7 mouse cellular contexts compared by ENCODE assay signal in the genomic region with DNA sequence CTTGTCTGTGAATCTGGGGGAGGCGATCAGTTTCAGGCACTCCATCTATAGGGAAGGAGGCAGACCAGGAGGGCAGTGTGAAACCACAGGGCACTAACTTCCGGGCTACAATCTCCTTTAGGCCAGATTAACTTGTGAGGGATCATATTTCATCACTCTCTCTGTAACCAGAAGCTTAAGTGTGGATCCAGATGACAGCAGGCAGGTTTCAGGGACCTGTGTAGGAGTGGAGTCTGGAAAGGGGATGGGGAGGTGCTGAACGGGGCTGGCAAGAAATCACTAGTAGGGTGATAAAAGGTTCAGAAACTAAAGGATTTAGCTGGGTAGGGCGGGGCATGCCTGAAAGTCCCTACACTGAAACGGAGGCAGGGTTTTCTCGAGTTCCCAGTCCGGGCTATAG. TPM values are rescaled to one million over a fixed set of nuclear protein-coding genes. Genes with fewer than 3 reads are reported as not detected.
DNase-seq lines count a peak whose midpoint lies in the region; ATAC-seq lines count a peak whose summit lies in the region.

No protein-coding gene starts in this region.

- no peaks in the 10 kb centered on the region for H3K9me3 ChIP-seq in lung, embryonic 16.5 days (ENCODE audit: control insufficient read depth, low read length)
- no peaks in the 10 kb centered on the region for H3K9me3 ChIP-seq in forebrain, embryonic 12.5 days
- no peaks in the 10 kb centered on the region for H3K9me3 ChIP-seq in liver, embryonic 13.5 days (replicated peaks)

- peak overlapping the region; percentile 77 for H3K9ac ChIP-seq in lung, embryonic 16.5 days (ENCODE audit: low read length)
- H3K9ac ChIP-seq in forebrain, embryonic 12.5 days = peak overlapping the region; percentile 70
- peak overlapping the region; percentile 76 for H3K9ac ChIP-seq in liver, embryonic 13.5 days

- H3K4me3 ChIP-seq in lung, embryonic 16.5 days (ENCODE audit: low read length) = peak overlapping the region; percentile 64
- peak overlapping the region; percentile 48 for H3K4me3 ChIP-seq in forebrain, embryonic 12.5 days (replicated peaks)
- peak overlapping the region; percentile 70 for H3K4me3 ChIP-seq in liver, embryonic 13.5 days (replicated peaks)

- peak; percentile 10; the same call in 1 of the 2 replicates for ATAC-seq in lung, embryonic 16.5 days (ENCODE audit: low read depth)
- ATAC-seq in forebrain, embryonic 12.5 days (ENCODE audit: low FRiP score) = no peak
- ATAC-seq in liver, embryonic 13.5 days (ENCODE audit: low read depth) = no peak

- H3K36me3 ChIP-seq in lung, embryonic 16.5 days (ENCODE audit: control insufficient read depth, insufficient read depth, low read length) = no peaks in the 10 kb centered on the region
- peaks cover 3% of the 10 kb centered on the region; the same call in 1 of the 2 replicates for H3K36me3 ChIP-seq in forebrain, embryonic 12.5 days (replicated peaks)
- peaks cover 35% of the 10 kb centered on the region for H3K36me3 ChIP-seq in liver, embryonic 13.5 days

- WGBS in lung, embryonic 16.5 days = 7% methylated on average over 7 of the region's 7 CpGs
- 6% methylated on average over 7 of the region's 7 CpGs for WGBS in forebrain, embryonic 12.5 days
- 9% methylated on average over 7 of the region's 7 CpGs for WGBS in liver, embryonic 13.5 days (ENCODE audit: insufficient replicate concordance)

- H3K27ac ChIP-seq in lung, embryonic 16.5 days (ENCODE audit: low read length) = no peak overlapping the region
- H3K27ac ChIP-seq in forebrain, embryonic 12.5 days = no peak overlapping the region
- H3K27ac ChIP-seq in liver, embryonic 13.5 days = no peak overlapping the region

- DNase-seq in lung, postnatal 10 days = no peak
- DNase-seq in liver, embryonic 13.5 days = no peak
- no peak for DNase-seq in retina, postnatal 1 day
- DNase-seq in urinary bladder, postnatal 4 days (ENCODE audit: low spot score in 2 of 2) = no peak
- no peak for DNase-seq in right cerebral cortex, adult 18-20 months

- peak overlapping the region; percentile 98 for H3K4me2 ChIP-seq in lung, embryonic 16.5 days (ENCODE audit: low read depth, low read length)
- H3K4me2 ChIP-seq in forebrain, embryonic 12.5 days = peak overlapping the region; percentile 95
- H3K4me2 ChIP-seq in liver, embryonic 13.5 days = peak overlapping the region; percentile 93

- peaks cover 8% of the 10 kb centered on the region for H3K4me1 ChIP-seq in lung, embryonic 16.5 days (replicated peaks; ENCODE audit: control insufficient read depth, insufficient read depth, low read length)
- peaks cover 46% of the 10 kb centered on the region for H3K4me1 ChIP-seq in forebrain, embryonic 12.5 days
- H3K4me1 ChIP-seq in liver, embryonic 13.5 days (replicated peaks) = peaks cover 38% of the 10 kb centered on the region

- peaks cover 12% of the 10 kb centered on the region for H3K27me3 ChIP-seq in lung, embryonic 16.5 days (ENCODE audit: control insufficient read depth, insufficient read depth, low read depth, low read length)
- peaks cover 17% of the 10 kb centered on the region for H3K27me3 ChIP-seq in forebrain, embryonic 12.5 days
- peaks cover 32% of the 10 kb centered on the region for H3K27me3 ChIP-seq in liver, embryonic 13.5 days

RNA-seq across cellular contexts. Expression of a gene that starts 1.0 kb away (rescaled TPM):
- 19.7 and 23.2 TPM in 2 replicates for polyA plus RNA-seq in lung, embryonic 16.5 days (2015; fragmentation: Nextera tagmentation; extraction: Ambion mirVana)
- polyA plus RNA-seq in forebrain, embryonic 12.5 days (2016; fragmentation: Nextera tagmentation; extraction: Ambion mirVana) = 10.2 and 11.4 TPM in 2 replicates
- polyA plus RNA-seq in liver, embryonic 13.5 days (2015; fragmentation: Nextera tagmentation; extraction: Ambion mirVana) = 26.1 and 27.6 TPM in 2 replicates

RNA-seq across cellular contexts. Expression of a gene that starts 10.8 kb away (rescaled TPM):
- polyA plus RNA-seq in lung, embryonic 16.5 days (2015; fragmentation: Nextera tagmentation; extraction: Ambion mirVana) = 21.0 and 21.1 TPM in 2 replicates
- 32.0 and 33.0 TPM in 2 replicates for polyA plus RNA-seq in forebrain, embryonic 12.5 days (2016; fragmentation: Nextera tagmentation; extraction: Ambion mirVana)
- 5.5 TPM in 2 replicates for polyA plus RNA-seq in liver, embryonic 13.5 days (2015; fragmentation: Nextera tagmentation; extraction: Ambion mirVana)

RNA-seq across cellular contexts. Expression of a gene that starts 11.3 kb away (rescaled TPM):
- polyA plus RNA-seq in lung, embryonic 16.5 days (2015; fragmentation: Nextera tagmentation; extraction: Ambion mirVana) = 0.18 and 0.40 TPM in 2 replicates
- 9.0 and 9.4 TPM in 2 replicates for polyA plus RNA-seq in forebrain, embryonic 12.5 days (2016; fragmentation: Nextera tagmentation; extraction: Ambion mirVana)
- 0.06 and 0.07 TPM in 2 replicates for polyA plus RNA-seq in liver, embryonic 13.5 days (2015; fragmentation: Nextera tagmentation; extraction: Ambion mirVana)

RNA-seq across cellular contexts. Expression of a gene that starts 13.3 kb away (rescaled TPM):
- 3.8 and 4.3 TPM in 2 replicates for polyA plus RNA-seq in lung, embryonic 16.5 days (2015; fragmentation: Nextera tagmentation; extraction: Ambion mirVana)
- polyA plus RNA-seq in forebrain, embryonic 12.5 days (2016; fragmentation: Nextera tagmentation; extraction: Ambion mirVana) = 26.3 and 28.1 TPM in 2 replicates
- polyA plus RNA-seq in liver, embryonic 13.5 days (2015; fragmentation: Nextera tagmentation; extraction: Ambion mirVana) = 1.1 and 1.2 TPM in 2 replicates
